Mouse (Mus musculus) kidney, postnatal 36 days (tissue): ENCODE data around the gene 9130023H24Rik.

ENCODE experiments used
- DNase-seq, 2 experiments: peaks; one replicate each; pipeline ENCODE4 v3.0.0; 2021 to 2022; ENCODE audit warnings: mixed read lengths in 2 of 2

9130023H24Rik gene

GRCm38 (mm10) chr7:128237927-128238778 is at the start of gene 9130023H24Rik:
9130023H24Rik (minus strand) TSS chr7:128238031.
- DNase-seq: peak; percentile 99 to 100

DNA sequence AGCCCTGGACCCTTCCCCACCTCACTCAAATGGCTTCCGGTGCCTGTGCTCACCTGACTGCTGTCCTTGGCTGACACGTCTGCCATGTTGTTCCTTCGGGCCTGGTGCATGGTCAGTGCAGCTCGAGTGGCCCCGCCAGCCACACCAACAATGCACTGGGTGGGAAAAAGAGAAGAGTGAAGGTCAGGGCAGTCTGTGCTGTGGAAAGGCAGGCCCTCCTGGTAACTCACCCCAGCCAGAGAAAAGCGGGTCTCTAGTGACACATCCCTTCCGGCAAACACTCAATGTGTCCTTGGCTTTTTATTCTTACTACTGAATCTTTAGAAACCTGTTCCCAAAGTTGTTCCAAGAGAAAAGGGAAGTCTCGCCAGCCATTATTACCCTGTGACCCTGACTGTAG is 47.2 kb upstream of the 9130023H24Rik start:
- DNase-seq: no peak

DNA sequence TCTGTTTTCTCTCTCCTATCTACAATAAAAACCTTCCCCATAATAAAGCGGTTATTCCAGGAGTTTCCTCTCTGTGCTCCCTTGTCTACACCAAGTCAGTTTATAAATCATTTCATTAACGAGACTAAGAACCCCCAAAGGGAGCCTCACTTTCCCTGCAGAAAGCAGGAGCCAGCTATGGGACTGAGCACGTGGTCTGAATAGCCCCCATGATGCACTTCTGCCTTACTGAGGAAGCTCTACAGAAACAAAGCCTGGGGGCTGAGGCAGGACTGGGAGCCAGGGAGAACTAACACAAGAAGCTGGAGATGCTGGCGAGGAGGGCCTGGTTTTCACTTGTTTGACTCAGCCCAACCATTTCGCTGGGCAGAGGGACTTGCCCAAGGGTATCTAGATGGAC is 46.2 kb upstream of the 9130023H24Rik start:
- DNase-seq: no peak

- DNase-seq: no peak
Measured at GRCm38 (mm10) chr7:128282532-128283244, 44.9 kb upstream of the 9130023H24Rik start.

DNA sequence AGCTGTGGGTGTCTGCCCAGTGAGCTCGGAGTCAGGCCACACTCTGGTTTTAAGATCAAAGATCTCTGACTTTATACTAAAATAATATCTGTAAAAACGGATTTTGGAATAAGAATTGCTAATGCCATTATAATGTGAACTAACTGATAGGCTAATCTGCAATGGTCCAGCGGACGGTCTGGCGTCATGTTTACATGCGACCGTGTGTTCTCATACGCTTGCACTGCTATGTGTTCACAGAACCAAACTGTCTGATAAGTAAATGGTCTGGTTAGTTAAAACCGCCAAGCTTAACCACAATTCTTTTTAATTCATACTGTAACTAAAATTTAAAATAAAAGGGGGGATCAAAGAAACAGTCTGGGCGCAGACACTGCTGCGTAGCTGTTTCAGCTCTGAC is 43.9 kb upstream of the 9130023H24Rik start:
- DNase-seq: no peak

- DNase-seq: no peak
Measured at GRCm38 (mm10) chr7:128279750-128280149, 41.9 kb upstream of the 9130023H24Rik start.

GRCm38 (mm10) chr7:128276051-128276450 is 38.2 kb upstream of the 9130023H24Rik start:
- no peak for DNase-seq

GRCm38 (mm10) chr7:128271496-128271895 is 33.7 kb upstream of the 9130023H24Rik start:
- no peak for DNase-seq

DNA sequence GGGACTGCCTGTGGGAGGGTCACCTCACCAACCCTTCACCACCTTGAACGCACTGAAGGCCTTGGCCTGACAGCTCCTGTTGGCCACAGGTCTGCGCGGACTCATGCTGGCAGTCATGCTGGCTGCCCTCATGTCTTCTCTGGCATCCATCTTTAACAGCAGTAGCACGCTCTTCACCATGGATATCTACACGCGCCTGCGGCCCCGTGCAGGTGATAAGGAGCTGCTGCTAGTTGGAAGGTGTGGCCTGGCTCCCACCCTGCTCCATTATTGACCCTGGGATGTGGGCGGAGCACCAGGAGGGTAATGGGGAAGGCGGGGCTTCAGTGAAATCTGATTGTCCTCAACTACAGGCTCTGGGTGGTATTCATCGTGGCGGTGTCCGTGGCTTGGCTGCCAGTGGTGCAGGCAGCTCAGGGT is 32.6 kb upstream of the 9130023H24Rik start:
- no peak for DNase-seq

- DNase-seq: no peak
Measured at GRCm38 (mm10) chr7:128267813-128268212, 30.0 kb upstream of the 9130023H24Rik start.

GRCm38 (mm10) chr7:128267391-128267790 is 29.6 kb upstream of the 9130023H24Rik start:
- DNase-seq: peak; percentile 58 to 71

GRCm38 (mm10) chr7:128266056-128266455 is 28.2 kb upstream of the 9130023H24Rik start:
- DNase-seq: peak; percentile 32 to 63

- DNase-seq: peak; percentile 51 to 65
Measured at GRCm38 (mm10) chr7:128265411-128265810, 27.6 kb upstream of the 9130023H24Rik start, which contains the start of gene Slc5a2. Slc5a2 (plus strand) TSS chr7:128265657.

DNA sequence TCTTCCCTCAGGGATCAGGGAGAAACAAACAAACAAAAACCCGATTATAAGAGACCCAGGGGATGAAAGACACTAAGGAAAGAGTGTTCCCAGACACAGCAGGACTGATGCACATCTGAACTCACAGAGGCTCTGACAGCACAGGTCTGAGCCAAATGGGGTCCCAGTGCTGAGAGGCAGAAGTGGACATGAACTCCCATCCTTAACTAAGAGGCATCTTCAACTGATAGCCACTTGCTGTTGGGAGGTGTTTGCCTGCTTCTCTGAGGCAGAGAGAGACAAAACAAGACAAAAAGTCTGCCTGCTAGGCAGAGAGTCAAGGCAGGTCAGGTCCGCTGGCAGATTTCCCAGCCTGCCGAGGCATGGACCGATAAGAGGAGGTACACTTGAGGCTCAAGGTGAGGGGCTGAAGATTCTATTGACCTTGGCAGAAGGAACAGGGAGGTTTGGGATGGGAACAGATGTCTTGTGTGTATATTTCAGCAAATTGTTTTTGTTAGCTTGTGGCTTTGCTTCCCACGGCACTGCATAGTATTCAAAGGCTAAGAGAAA is 19.0 kb upstream of the 9130023H24Rik start:
- peak; percentile 34 to 68 for DNase-seq

GRCm38 (mm10) chr7:128255757-128256156 is 17.9 kb upstream of the 9130023H24Rik start:
- no peak for DNase-seq

DNA sequence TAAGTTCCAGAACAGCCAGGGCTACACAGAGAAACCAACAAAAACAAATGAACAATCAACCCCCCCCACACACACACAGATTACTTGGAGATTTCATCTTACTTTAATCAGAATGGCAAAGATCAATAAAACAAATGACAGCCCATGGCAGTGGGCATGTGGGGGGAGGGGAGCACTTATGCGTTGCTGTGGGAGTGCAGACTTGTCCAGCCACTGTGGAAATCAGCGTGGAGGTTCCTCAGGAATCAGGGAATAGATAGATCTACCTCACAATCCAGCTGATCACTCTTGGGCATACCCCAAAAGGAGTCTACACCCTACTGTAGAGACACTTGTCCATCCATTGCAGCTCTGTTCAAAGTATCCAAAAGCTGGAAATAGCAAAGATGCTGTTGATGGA is 17.1 kb upstream of the 9130023H24Rik start:
- no peak for DNase-seq

- peak in 1 of 2 experiments; percentile 43 for DNase-seq
Measured at GRCm38 (mm10) chr7:128252609-128253008, 14.8 kb upstream of the 9130023H24Rik start.

DNA sequence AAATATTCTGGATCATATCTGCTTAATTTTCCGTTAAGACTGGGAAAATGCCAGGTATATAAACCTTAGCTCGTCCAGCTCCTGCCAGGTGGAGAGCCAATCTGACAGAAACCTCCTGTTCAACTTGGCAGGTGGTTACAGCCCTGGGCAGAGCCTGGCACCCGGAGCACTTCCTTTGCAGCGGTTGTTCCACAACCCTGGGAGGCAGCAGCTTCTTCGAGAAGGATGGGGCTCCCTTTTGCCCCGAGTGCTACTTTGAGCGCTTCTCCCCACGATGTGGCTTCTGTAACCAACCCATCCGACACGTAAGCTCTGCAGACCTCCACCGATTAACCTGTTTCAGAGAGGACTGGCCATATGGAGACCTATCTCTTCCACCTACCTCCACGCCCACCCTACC is 14.1 kb upstream of the 9130023H24Rik start:
- DNase-seq: no peak

- DNase-seq: no peak
Measured at GRCm38 (mm10) chr7:128249998-128250397, 12.2 kb upstream of the 9130023H24Rik start.

DNA sequence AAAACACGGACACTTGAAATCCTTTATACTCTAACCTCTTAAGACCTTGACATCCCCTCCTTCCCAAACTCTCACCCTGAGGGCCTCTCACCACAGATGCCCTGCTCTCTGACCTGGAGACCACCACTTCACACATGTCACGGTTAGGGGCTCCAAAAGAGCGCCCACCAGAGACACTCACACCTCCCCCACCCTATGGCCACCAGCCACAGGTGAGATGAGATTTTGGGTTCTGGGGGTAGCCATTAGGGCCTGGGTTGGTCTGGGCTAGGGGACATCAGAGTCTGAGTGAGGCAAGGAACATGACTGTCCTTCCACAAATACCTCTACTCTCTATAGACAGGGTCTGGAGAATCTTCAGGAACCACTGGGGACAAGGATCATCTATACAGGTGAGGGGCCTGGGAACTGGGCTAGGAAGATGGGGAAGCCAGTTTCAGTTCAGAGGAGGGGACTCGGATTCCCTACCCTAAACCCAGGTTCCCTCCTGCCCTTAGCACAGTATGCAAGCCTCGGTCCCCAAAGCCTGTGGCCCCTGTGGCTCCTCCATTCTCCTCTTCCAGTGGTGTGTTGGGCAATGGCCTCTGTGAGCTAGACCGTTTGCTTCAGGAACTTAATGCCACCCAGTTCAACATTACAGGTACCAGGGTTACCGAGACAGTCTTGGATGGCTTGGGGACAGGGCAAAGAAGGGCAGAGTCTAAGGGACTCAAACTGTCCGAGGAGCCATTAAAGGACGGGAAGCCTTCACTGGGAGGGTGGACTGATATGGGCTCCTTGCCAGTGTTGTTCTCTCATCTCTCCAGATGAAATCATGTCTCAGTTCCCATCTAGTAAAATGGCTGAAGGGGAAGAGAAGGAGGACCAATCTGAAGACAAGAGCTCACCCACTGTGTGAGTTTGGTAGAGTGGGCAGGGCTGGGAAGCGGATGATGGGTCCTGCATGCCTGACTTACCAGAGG is 10.5 kb upstream of the 9130023H24Rik start:
- DNase-seq: no peak

- DNase-seq: peak; percentile 88 to 94
Measured at GRCm38 (mm10) chr7:128247443-128247842, 9.6 kb upstream of the 9130023H24Rik start.
